Mouse (Mus musculus) embryonic facial prominence, embryonic 11.5 days (tissue): Measurements from ENCODE around the gene Lama5. TPM values are rescaled to one million over a fixed set of nuclear protein-coding genes. Genes with fewer than 3 reads are reported as not detected.
A peak's percentile ranks its signal among the peaks of the same experiment; 100 is the strongest.

Experiments
- ATAC-seq: fragments of 200-750 bp; cut with Nextera tagmentation; replicated peaks from 2 replicates; pipeline ENCODE4 v1.8.0; 2017; ENCODE audit warnings: low read depth; ENCODE audit not compliant: insufficient number of reproducible peaks, low FRiP score, low TSS enrichment
- DNase-seq: peaks from one replicate; pipeline ENCODE4 v3.0.0-alpha.2; 2015; ENCODE audit warnings: low spot score
- H3K27ac ChIP-seq: fragments of 300-500 bp; sonication (generic); replicated peaks from 2 replicates; pipeline ENCODE4 v1.5.1; 2014; ENCODE audit warnings: mild to moderate bottlenecking, low read depth, low read length, control low read depth
- H3K27me3 ChIP-seq: fragments of 300-500 bp; sonication (generic); 2 replicates; pipeline ENCODE4 v1.6.1; 2014; ENCODE audit warnings: mild to moderate bottlenecking, low read length, moderate library complexity, mixed read lengths; ENCODE audit not compliant: control insufficient read depth, insufficient read depth
- H3K36me3 ChIP-seq: fragments of 300-500 bp; sonication (generic); replicated peaks from 2 replicates; pipeline ENCODE4 v1.6.1; 2014; ENCODE audit warnings: low read depth, mild to moderate bottlenecking, low read length, moderate library complexity, mixed read lengths; ENCODE audit not compliant: control insufficient read depth, insufficient read depth
- H3K4me1 ChIP-seq: fragments of 300-500 bp; sonication (generic); 2 replicates; pipeline ENCODE4 v1.6.1; 2014; ENCODE audit warnings: low read length, mixed read lengths; ENCODE audit not compliant: control insufficient read depth, insufficient read depth
- H3K4me2 ChIP-seq: fragments of 300-500 bp; sonication (generic); 2 replicates; pipeline ENCODE4 v1.6.1; 2014; ENCODE audit warnings: low read depth, mild to moderate bottlenecking, control low read depth, low read length, moderate library complexity
- H3K4me3 ChIP-seq: fragments of 300-500 bp; sonication (generic); 2 replicates; pipeline ENCODE4 v1.5.1; 2014; ENCODE audit warnings: low read depth, low read length, control low read depth
- H3K9ac ChIP-seq: fragments of 300-500 bp; sonication (generic); replicated peaks from 2 replicates; pipeline ENCODE4 v1.6.1; 2014; ENCODE audit warnings: mild to moderate bottlenecking, control low read depth, low read length
- H3K9me3 ChIP-seq: fragments of 300-500 bp; sonication (generic); replicated peaks from 2 replicates; pipeline ENCODE4 v1.6.1; 2016; ENCODE audit warnings: mild to moderate bottlenecking, low read length, inconsistent platforms, mixed read lengths; ENCODE audit not compliant: control insufficient read depth
- WGBS: fragments of 180-500 bp; shearing (Covaris S2); extraction: QIAGEN DNeasy Blood & Tissue Kit; methylation state at CpG from one replicate; pipeline ENCODE4 v1.1.7; 2014; 5-methylcytosine and 5-hydroxymethylcytosine counted together
- polyA plus RNA-seq: library from polyadenylated mRNA; unstranded; fragments of >200 nt; fragmentation: Nextera tagmentation; extraction: Ambion mirVana; gene quantifications from 2 replicates; pipeline ENCODE4 v1.2.1, GENCODE M21; 2014

Gene Lama5
- polyA plus RNA-seq, 1 experiment from 2014 or later, result 11.5 TPM

- Histone ChIP-seq H3K4me2 (peak overlapping the region; percentile 92), H3K4me1 (peaks cover 16% of the 10 kb centered on the region), H3K27me3 (peaks cover 20% of the 10 kb centered on the region), H3K4me3 (peak overlapping the region; percentile 52), H3K27ac (no peak overlapping the region), H3K9ac (peak overlapping the region; percentile 39), H3K9me3 (no peaks in the 10 kb centered on the region), H3K36me3 (no peaks in the 10 kb centered on the region)
- under 1% methylated on average over 55 of the region's 55 CpGs for WGBS
- DNase-seq (peak; percentile 50), ATAC-seq (no peak; the same call in 1 of the 2 replicates)
Observed at GRCm38 (mm10) chr2:180225044-180225761, 456 bp downstream of the Lama5 start.

GRCm38 (mm10) chr2:180224647-180225043, 1.0 kb downstream of the Lama5 start:
- H3K4me2 ChIP-seq, result peak overlapping the region; percentile 92
- peak overlapping the region; percentile 39 for H3K9ac ChIP-seq
- peaks cover 20% of the 10 kb centered on the region for H3K27me3 ChIP-seq
- DNase-seq, result no peak
- peaks cover 16% of the 10 kb centered on the region for H3K4me1 ChIP-seq
- H3K9me3 ChIP-seq, result no peaks in the 10 kb centered on the region
- H3K4me3 ChIP-seq, result peak overlapping the region; percentile 52
- WGBS, result 1% methylated on average over 13 of the region's 13 CpGs
- no peaks in the 10 kb centered on the region for H3K36me3 ChIP-seq
- no peak overlapping the region for H3K27ac ChIP-seq
- no peak for ATAC-seq

- WGBS, result 13% methylated on average over 6 of the region's 6 CpGs
- H3K4me2 ChIP-seq, result no peak overlapping the region; the same call in 1 of the 2 replicates
- DNase-seq, result peak; percentile 61
- no peak for ATAC-seq
- no peaks in the 10 kb centered on the region for H3K36me3 ChIP-seq
- H3K9ac ChIP-seq, result no peak overlapping the region; the same call in 1 of the 2 replicates
- no peak overlapping the region for H3K27ac ChIP-seq
- peaks cover 18% of the 10 kb centered on the region for H3K27me3 ChIP-seq
- H3K4me1 ChIP-seq, result peaks cover 10% of the 10 kb centered on the region
- H3K4me3 ChIP-seq, result no peak overlapping the region
- no peaks in the 10 kb centered on the region for H3K9me3 ChIP-seq
Observed at GRCm38 (mm10) chr2:180222250-180222649, 3.4 kb downstream of the Lama5 start.

- Histone ChIP-seq H3K9ac (no peak overlapping the region), H3K4me1 (peaks cover 7% of the 10 kb centered on the region), H3K9me3 (no peaks in the 10 kb centered on the region), H3K36me3 (no peaks in the 10 kb centered on the region), H3K27me3 (peaks cover 16% of the 10 kb centered on the region), H3K4me2 (no peak overlapping the region), H3K27ac (no peak overlapping the region), H3K4me3 (no peak overlapping the region)
- WGBS, result 93% methylated on average over 9 of the region's 9 CpGs
- no peak for ATAC-seq
- DNase-seq, result no peak
Observed at GRCm38 (mm10) chr2:180221051-180221450, 4.6 kb downstream of the Lama5 start.

- H3K27ac ChIP-seq, result no peak overlapping the region
- peaks cover 4% of the 10 kb centered on the region for H3K4me1 ChIP-seq
- 77% methylated on average over 9 of the region's 9 CpGs for WGBS
Observed at GRCm38 (mm10) chr2:180220165-180220564, 5.5 kb downstream of the Lama5 start.

GRCm38 (mm10) chr2:180219145-180219943, 6.3 kb downstream of the Lama5 start:
- Histone ChIP-seq H3K9ac (no peak overlapping the region), H3K4me1 (peaks cover 4% of the 10 kb centered on the region; the same call in 1 of the 2 replicates), H3K4me3 (no peak overlapping the region), H3K36me3 (no peaks in the 10 kb centered on the region), H3K9me3 (no peaks in the 10 kb centered on the region), H3K27me3 (peaks cover 5% of the 10 kb centered on the region; the same call in 1 of the 2 replicates), H3K4me2 (no peak overlapping the region), H3K27ac (no peak overlapping the region)
- DNase-seq, result no peak
- WGBS, result 77% methylated on average over 15 of the region's 15 CpGs
- no peak for ATAC-seq

More at GRCm38 (mm10) chr2:180220165-180220564, 5.5 kb downstream of the Lama5 start:
- no peak for ATAC-seq
- Histone ChIP-seq H3K9ac (no peak overlapping the region), H3K27me3 (peaks cover 10% of the 10 kb centered on the region), H3K9me3 (no peaks in the 10 kb centered on the region), H3K4me3 (no peak overlapping the region), H3K36me3 (no peaks in the 10 kb centered on the region), H3K4me2 (no peak overlapping the region)
- DNase-seq, result no peak

- no peak overlapping the region for H3K4me2 ChIP-seq
- WGBS, result 42% methylated on average over 5 of the region's 5 CpGs
- H3K4me1 ChIP-seq, result 0 out of 2 replicates have a peak, but pooled peaks cover 4% of the 10 kb centered on the region
- no peaks in the 10 kb centered on the region for H3K27me3 ChIP-seq
- H3K36me3 ChIP-seq, result no peaks in the 10 kb centered on the region
- H3K9me3 ChIP-seq, result no peaks in the 10 kb centered on the region
- ATAC-seq (no peak), DNase-seq (no peak)
- H3K9ac ChIP-seq, result no peak overlapping the region; the same call in 1 of the 2 replicates
- H3K27ac ChIP-seq, result no peak overlapping the region
- H3K4me3 ChIP-seq, result no peak overlapping the region
Observed at GRCm38 (mm10) chr2:180218677-180219076, 7.0 kb downstream of the Lama5 start.

GRCm38 (mm10) chr2:180218241-180218640, 7.4 kb downstream of the Lama5 start:
- ATAC-seq (no peak), DNase-seq (no peak)
- Histone ChIP-seq H3K4me3 (no peak overlapping the region), H3K4me2 (no peak overlapping the region), H3K9ac (no peak overlapping the region; the same call in 1 of the 2 replicates), H3K4me1 (0 out of 2 replicates have a peak, but pooled peaks cover 4% of the 10 kb centered on the region), H3K9me3 (no peaks in the 10 kb centered on the region), H3K27me3 (no peaks in the 10 kb centered on the region), H3K36me3 (no peaks in the 10 kb centered on the region), H3K27ac (no peak overlapping the region)
- 73% methylated on average over 3 of the region's 3 CpGs for WGBS
